Mouse (Mus musculus) liver, embryonic 12.5 days (tissue): ENCODE results near the gene Sycn. TPM values are rescaled to one million over a fixed set of nuclear protein-coding genes. Genes with fewer than 3 reads are reported as not detected.
"Not testable (repeated sequence)": the region's sequence is repeated elsewhere in the genome, so short reads cannot be mapped to it uniquely, and the experiment has no call there.

ENCODE experiments used
- ATAC-seq: fragments of 200-750 bp; cut with Nextera tagmentation; 2 replicates; pipeline ENCODE4 v1.8.0; 2017; ENCODE audit warnings: moderate number of reproducible peaks, mild to moderate bottlenecking, moderate library complexity
- H3K27ac ChIP-seq: fragments of 300-500 bp; sonication (generic); 2 replicates; pipeline ENCODE4 v1.5.1; 2016; ENCODE audit warnings: mild to moderate bottlenecking
- H3K27me3 ChIP-seq: fragments of 300-500 bp; sonication (generic); replicated peaks from 2 replicates; pipeline ENCODE4 v1.6.1; 2016; ENCODE audit warnings: mild to moderate bottlenecking, moderate library complexity
- H3K36me3 ChIP-seq: fragments of 300-500 bp; sonication (generic); 2 replicates; pipeline ENCODE4 v1.6.1; 2016; ENCODE audit warnings: mild to moderate bottlenecking, moderate library complexity
- H3K4me1 ChIP-seq: fragments of 300-500 bp; sonication (generic); 2 replicates; pipeline ENCODE4 v1.6.1; 2016
- H3K4me2 ChIP-seq: fragments of 300-500 bp; sonication (generic); 2 replicates; pipeline ENCODE4 v1.6.1; 2016; ENCODE audit warnings: mild to moderate bottlenecking, moderate library complexity
- H3K4me3 ChIP-seq: fragments of 300-500 bp; sonication (generic); 2 replicates; pipeline ENCODE4 v1.5.1; 2016; ENCODE audit warnings: mild to moderate bottlenecking, moderate library complexity
- H3K9ac ChIP-seq: fragments of 300-500 bp; sonication (generic); 2 replicates; pipeline ENCODE4 v1.6.1; 2016; ENCODE audit warnings: mild to moderate bottlenecking, moderate library complexity
- H3K9me3 ChIP-seq: fragments of 300-500 bp; sonication (generic); replicated peaks from 2 replicates; pipeline ENCODE4 v1.6.1; 2016; ENCODE audit warnings: mild to moderate bottlenecking, moderate library complexity
- WGBS: fragments of 180-500 bp; shearing (Covaris S2); methylation state at CpG from one replicate; pipeline ENCODE4 v1.1.7; 2016; ENCODE audit not compliant: insufficient replicate concordance; 5-methylcytosine and 5-hydroxymethylcytosine counted together
- polyA plus RNA-seq: library from polyadenylated mRNA; unstranded; fragments of >200 nt; fragmentation: Nextera tagmentation; extraction: Ambion mirVana; gene quantifications from 2 replicates; pipeline ENCODE4 v1.2.1, GENCODE M21; 2016

Gene Sycn
- polyA plus RNA-seq: not detected in 2 replicates

GRCm38 (mm10) chr7:28540526-28540925, at the start of gene Sycn:
Gene Sycn, plus strand, starts transcription at chr7:28540885.
- no peak within 1 kb of the TSS for H3K4me3 ChIP-seq
- H3K27me3 ChIP-seq: peaks cover 24% of the 10 kb centered on the region
- H3K27ac ChIP-seq: no peak within 1 kb of the TSS
- peaks cover 5% of the 10 kb centered on the region; the same call in 1 of the 2 replicates for H3K4me1 ChIP-seq
- no peaks in the 10 kb centered on the region for H3K36me3 ChIP-seq
- H3K9ac ChIP-seq: no peak within 1 kb of the TSS
- no peak for ATAC-seq
- H3K9me3 ChIP-seq: no peaks in the 10 kb centered on the region
- WGBS: 62% methylated on average over 4 of the region's 4 CpGs
- H3K4me2 ChIP-seq: no peak within 1 kb of the TSS

GRCm38 (mm10) chr7:28490903-28491302, 49.8 kb upstream of the Sycn start:
- H3K9ac ChIP-seq: no peak overlapping the region
- no peaks in the 10 kb centered on the region for H3K9me3 ChIP-seq
- H3K27ac ChIP-seq: no peak overlapping the region
- peak overlapping the region; percentile 17; the same call in 1 of the 2 replicates for H3K4me2 ChIP-seq
- H3K4me1 ChIP-seq: peaks cover 6% of the 10 kb centered on the region
- no peak for ATAC-seq
- H3K27me3 ChIP-seq: peaks cover 14% of the 10 kb centered on the region
- 45% methylated on average over 14 of the region's 14 CpGs for WGBS
- no peak overlapping the region for H3K4me3 ChIP-seq
- no peaks in the 10 kb centered on the region for H3K36me3 ChIP-seq

- Histone ChIP-seq H3K27ac (no peak overlapping the region), H3K4me1 (peaks cover 6% of the 10 kb centered on the region), H3K9me3 (no peaks in the 10 kb centered on the region)
These were observed 48.4 kb upstream of the Sycn start for GRCm38 (mm10) chr7:28492310-28492709.

GRCm38 (mm10) chr7:28495426-28495825, 45.3 kb upstream of the Sycn start:
- Histone ChIP-seq H3K27ac (no peak overlapping the region), H3K9ac (no peak overlapping the region), H3K4me2 (no peak overlapping the region), H3K36me3 (no peaks in the 10 kb centered on the region), H3K4me1 (no peaks in the 10 kb centered on the region), H3K9me3 (no peaks in the 10 kb centered on the region), H3K27me3 (0 out of 2 replicates have a peak, but pooled peaks cover 3% of the 10 kb centered on the region), H3K4me3 (no peak overlapping the region)
- ATAC-seq: no peak
- WGBS: 65% methylated on average over 11 of the region's 11 CpGs

More at GRCm38 (mm10) chr7:28492310-28492709, 48.4 kb upstream of the Sycn start:
- no peak overlapping the region for H3K4me2 ChIP-seq
- ATAC-seq: no peak
- WGBS: 71% methylated on average over 8 of the region's 8 CpGs
- no peaks in the 10 kb centered on the region for H3K36me3 ChIP-seq
- no peak overlapping the region for H3K9ac ChIP-seq
- H3K27me3 ChIP-seq: peaks cover 13% of the 10 kb centered on the region
- no peak overlapping the region for H3K4me3 ChIP-seq

- Histone ChIP-seq H3K27me3 (no peaks in the 10 kb centered on the region), H3K4me3 (no peak overlapping the region), H3K9me3 (no peaks in the 10 kb centered on the region), H3K9ac (no peak overlapping the region), H3K4me1 (no peaks in the 10 kb centered on the region), H3K27ac (no peak overlapping the region), H3K4me2 (no peak overlapping the region), H3K36me3 (no peaks in the 10 kb centered on the region)
- ATAC-seq: no peak
- 4% methylated on average over 5 of the region's 5 CpGs for WGBS
These were observed 35.1 kb upstream of the Sycn start for GRCm38 (mm10) chr7:28505585-28505984.

- not testable (repeated sequence) for H3K9me3 ChIP-seq, H3K27me3 ChIP-seq, H3K9ac ChIP-seq, H3K4me3 ChIP-seq, H3K4me1 ChIP-seq, H3K4me2 ChIP-seq, H3K36me3 ChIP-seq, H3K27ac ChIP-seq, ATAC-seq
- 67% methylated on average over 2 of the region's 2 CpGs for WGBS
These were observed 31.6 kb upstream of the Sycn start for GRCm38 (mm10) chr7:28509121-28509520.

- not testable (repeated sequence) for ATAC-seq, H3K36me3 ChIP-seq, H3K4me3 ChIP-seq, H3K9me3 ChIP-seq, H3K4me2 ChIP-seq, H3K4me1 ChIP-seq, H3K9ac ChIP-seq, H3K27ac ChIP-seq, H3K27me3 ChIP-seq
- WGBS: 38% methylated on average over 8 of the region's 8 CpGs
These were observed 30.2 kb upstream of the Sycn start, which contains the start of gene Ifnl2 for GRCm38 (mm10) chr7:28510405-28510974. Gene Ifnl2, minus strand, starts transcription at chr7:28510455.

- H3K27me3 ChIP-seq: no peaks in the 10 kb centered on the region
- H3K4me3 ChIP-seq: no peak overlapping the region
- no peaks in the 10 kb centered on the region for H3K9me3 ChIP-seq
- ATAC-seq: no peak
- 54% methylated on average over 8 of the region's 8 CpGs for WGBS
- no peak overlapping the region for H3K27ac ChIP-seq
- H3K4me1 ChIP-seq: no peaks in the 10 kb centered on the region
- H3K36me3 ChIP-seq: no peaks in the 10 kb centered on the region
- no peak overlapping the region for H3K4me2 ChIP-seq
- no peak overlapping the region for H3K9ac ChIP-seq
These were observed 29.2 kb upstream of the Sycn start for GRCm38 (mm10) chr7:28511441-28511840.

GRCm38 (mm10) chr7:28522536-28522935, 18.1 kb upstream of the Sycn start, which contains the start of gene Ifnl3:
Gene Ifnl3, plus strand, starts transcription at chr7:28522836.
- H3K27ac ChIP-seq, H3K4me1 ChIP-seq, H3K4me3 ChIP-seq, ATAC-seq, H3K36me3 ChIP-seq, H3K27me3 ChIP-seq, H3K9ac ChIP-seq, H3K4me2 ChIP-seq, H3K9me3 ChIP-seq: not testable (repeated sequence)
- 55% methylated on average over 5 of the region's 6 CpGs for WGBS

GRCm38 (mm10) chr7:28527922-28528719, 12.6 kb upstream of the Sycn start:
- Histone ChIP-seq H3K27ac (no peak overlapping the region), H3K36me3 (no peaks in the 10 kb centered on the region), H3K9me3 (no peaks in the 10 kb centered on the region), H3K4me3 (no peak overlapping the region), H3K9ac (no peak overlapping the region), H3K4me1 (peaks cover 8% of the 10 kb centered on the region; the same call in 1 of the 2 replicates), H3K4me2 (peak overlapping the region; percentile 17; the same call in 1 of the 2 replicates), H3K27me3 (no peaks in the 10 kb centered on the region)
- ATAC-seq: peak; percentile 59
- WGBS: 4% methylated on average over 19 of the region's 19 CpGs

- no peak overlapping the region for H3K27ac ChIP-seq
- no peaks in the 10 kb centered on the region for H3K27me3 ChIP-seq
- ATAC-seq: no peak
- H3K4me2 ChIP-seq: no peak overlapping the region
- H3K9ac ChIP-seq: no peak overlapping the region
- no peaks in the 10 kb centered on the region for H3K9me3 ChIP-seq
- peaks cover 8% of the 10 kb centered on the region; the same call in 1 of the 2 replicates for H3K4me1 ChIP-seq
- WGBS: 75% methylated on average over 8 of the region's 8 CpGs
- no peak overlapping the region for H3K4me3 ChIP-seq
- H3K36me3 ChIP-seq: no peaks in the 10 kb centered on the region
These were observed 8.7 kb upstream of the Sycn start for GRCm38 (mm10) chr7:28532005-28532404.

GRCm38 (mm10) chr7:28538886-28539285, 1.8 kb upstream of the Sycn start:
- H3K9ac ChIP-seq, H3K27me3 ChIP-seq, H3K4me3 ChIP-seq, H3K4me2 ChIP-seq, ATAC-seq, H3K9me3 ChIP-seq, H3K36me3 ChIP-seq, H3K27ac ChIP-seq, H3K4me1 ChIP-seq: not testable (repeated sequence)
- WGBS: 67% methylated on average over 6 of the region's 6 CpGs
